Mouse (Mus musculus): Measurements from ENCODE around the gene Cstf2t. TPM values are rescaled to one million over a fixed set of nuclear protein-coding genes. Genes with fewer than 3 reads are reported as not detected.

The Cstf2t gene
- total RNA-seq, 2 experiments from 2014 or later: 17.1 to 19.2 TPM

- DNase-seq (ENCODE audit: low spot score in 2 of 2): no peak
These were observed 53.7 kb downstream of the Cstf2t start for GRCm38 (mm10) chr19:31136316-31136715.
